ENCODE assay signal across 10 mouse cellular contexts in the genomic region with DNA sequence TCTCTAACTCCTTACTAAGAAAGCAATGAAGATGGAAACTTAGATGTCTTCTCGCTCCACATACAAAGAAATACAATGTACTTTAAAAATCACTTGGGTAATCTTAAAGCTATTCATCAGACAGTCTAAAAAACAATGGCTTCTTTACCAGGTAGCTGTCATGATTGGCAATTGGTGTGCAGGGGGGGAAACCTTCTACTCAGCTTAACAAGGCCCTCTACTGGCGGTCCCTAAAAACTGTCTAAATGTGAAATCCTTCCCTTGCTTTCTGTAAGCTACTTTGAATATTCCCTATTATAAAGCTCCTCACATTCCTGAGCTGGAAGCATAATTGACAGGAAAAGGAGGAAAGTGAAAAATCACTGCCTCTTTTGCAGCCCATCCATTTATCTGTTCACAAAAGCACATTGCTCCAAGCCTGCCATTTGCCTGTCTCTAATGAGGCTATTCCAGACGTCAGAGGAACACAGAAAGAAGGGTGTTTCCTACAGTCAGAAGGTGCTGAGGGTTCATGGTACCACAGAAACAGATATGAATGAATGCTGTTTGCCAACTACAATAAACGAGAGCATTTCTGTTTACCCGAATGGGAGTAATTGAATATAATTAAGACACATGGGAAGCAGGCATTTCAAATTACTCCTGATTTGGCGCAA.
DNase-seq lines count a peak whose midpoint lies in the region; ATAC-seq and TF ChIP-seq lines count a peak whose summit lies in the region.
"Had no signal": no experiment of that assay in that cellular context is flagged by ENCODE, and none has a peak within 500 bp of the region (broad histone marks: within the 10 kb centered on the region; RNA-seq: fewer than 3 reads in every experiment).

No protein-coding gene starts in this region.

- no peaks in the 10 kb centered on the region for H3K36me3 ChIP-seq in heart, adult 2 months (ENCODE audit: control insufficient read depth, insufficient read depth, low read length)
- no peaks in the 10 kb centered on the region for H3K36me3 ChIP-seq in ES-E14 (ENCODE audit: control insufficient read depth, insufficient read depth, low read length, poor library complexity, severe bottlenecking)
- H3K36me3 ChIP-seq in intestine, embryonic 15.5 days: no peaks in the 10 kb centered on the region
- H3K36me3 ChIP-seq: G1E; limb, embryonic 13.5 days had no signal

- H3K4me2 ChIP-seq in intestine, embryonic 15.5 days (replicated peaks): no peak overlapping the region
- H3K4me2 ChIP-seq: limb, embryonic 13.5 days had no signal

- peaks cover 1% of the 10 kb centered on the region; the same call in 1 of the 2 replicates for H3K4me1 ChIP-seq in heart, adult 2 months (ENCODE audit: control insufficient read depth, insufficient read depth, low read length)
- H3K4me1 ChIP-seq in ES-E14 (ENCODE audit: control insufficient read depth in 2 of 2, insufficient read depth in 2 of 2, low read length in 2 of 2, poor library complexity in 1 of 2): no peaks in the 10 kb centered on the region
- no peaks in the 10 kb centered on the region for H3K4me1 ChIP-seq in intestine, embryonic 15.5 days (replicated peaks)

- 71% methylated on average over 6 of the region's 6 CpGs for WGBS in heart, adult 2 months
- WGBS in intestine, embryonic 15.5 days: 57% methylated on average over 6 of the region's 6 CpGs

- no peak for DNase-seq in heart, adult 2 months
- DNase-seq in heart, postnatal 4 days: no peak
- peak; percentile 16 for DNase-seq in ES-E14 (ENCODE audit: low read depth, low spot score)
- peak; percentile 38 for DNase-seq in cerebellum, postnatal 14 days
- DNase-seq in retina, postnatal 1 day: peak; percentile 50
- DNase-seq in adipocyte (ENCODE audit: low spot score): no peak
- no peak for DNase-seq in spleen, adult 12 weeks (ENCODE audit: low spot score)

- no peaks in the 10 kb centered on the region for H3K79me2 ChIP-seq in heart, adult 2 months (replicated peaks; ENCODE audit: control insufficient read depth, insufficient read depth, low read length)

- no peaks in the 10 kb centered on the region for H3K27me3 ChIP-seq in heart, adult 2 months (ENCODE audit: control insufficient read depth, insufficient read depth, low read length)
- H3K27me3 ChIP-seq in intestine, embryonic 15.5 days (replicated peaks): no peaks in the 10 kb centered on the region

- no peaks in the 10 kb centered on the region for H3K9me3 ChIP-seq in ES-E14 (ENCODE audit: control insufficient read depth, insufficient read depth, low read depth, low read length)
- H3K9me3 ChIP-seq in intestine, embryonic 15.5 days: no peaks in the 10 kb centered on the region
- H3K9me3 ChIP-seq: limb, embryonic 13.5 days had no signal

- intact Hi-C loops in heart, adult 2 months (cut with DNase I): loop anchor here (10.0 kb wide), 1 partner anchor 292 kb away; no protein-coding TSS in a partner anchor

- H3K9ac ChIP-seq in heart, adult 2 months (ENCODE audit: low read depth, low read length): no peak overlapping the region
- H3K9ac ChIP-seq in ES-E14 (ENCODE audit: insufficient read depth, low read depth, low read length, poor library complexity, severe bottlenecking): no peak overlapping the region
- no peak overlapping the region for H3K9ac ChIP-seq in intestine, embryonic 15.5 days
- H3K9ac ChIP-seq: limb, embryonic 13.5 days had no signal

- TF ChIP-seq CTCF in heart, adult 2 months (IDR thresholded peaks at IDR 0.05): peak; percentile 67

- TF ChIP-seq POLR2A in heart, adult 2 months (IDR thresholded peaks at IDR 0.05; ENCODE audit: insufficient read depth, low read depth, low read length): no peak

- H3K4me3 ChIP-seq in heart, adult 2 months: no peak overlapping the region
- H3K4me3 ChIP-seq in ES-E14 (ENCODE audit: insufficient read depth in 1 of 2, low read depth in 1 of 2, low read length in 2 of 2, poor library complexity in 1 of 2, severe bottlenecking in 1 of 2): no peak overlapping the region
- H3K4me3 ChIP-seq in intestine, embryonic 15.5 days (replicated peaks): no peak overlapping the region
- H3K4me3 ChIP-seq: limb, embryonic 13.5 days had no signal

- in situ Hi-C loops in ES-E14 (cut with MboI; ENCODE audit: low sequenced_read_pairs in 2 of 2, unreplicated experiment in 2 of 2): no loop called here

- no peak overlapping the region for H3K27ac ChIP-seq in heart, adult 2 months
- no peak overlapping the region for H3K27ac ChIP-seq in ES-E14 (ENCODE audit: insufficient read depth, low read depth, low read length, poor library complexity, severe bottlenecking)
- H3K27ac ChIP-seq in intestine, embryonic 15.5 days: no peak overlapping the region
- H3K27ac ChIP-seq: limb, embryonic 13.5 days had no signal

- no peak for TF ChIP-seq EP300 in heart, adult 2 months (IDR thresholded peaks at IDR 0.05; ENCODE audit: insufficient read depth, low read depth, low read length)

- peak; percentile 37; the same call in 1 of the 2 replicates for ATAC-seq in intestine, embryonic 15.5 days

TF ChIP-seq in ES-E14, 5 proteins besides CTCF, POLR2A, EP300 and RAD21:
- TF ChIP-seq MAFK (IDR thresholded peaks at IDR 0.05; ENCODE audit: insufficient read depth, low read depth, low read length): no peak
- no peak for TF ChIP-seq ZC3H11A (IDR thresholded peaks at IDR 0.05; ENCODE audit: borderline replicate concordance, low read depth, low read length)
- TF ChIP-seq ZNF384 (IDR thresholded peaks at IDR 0.05; ENCODE audit: low read depth, low read length): no peak
- TF ChIP-seq CHD2 (IDR thresholded peaks at IDR 0.05; ENCODE audit: low read depth, low read length): no peak
- no peak for TF ChIP-seq HCFC1 (IDR thresholded peaks at IDR 0.05; ENCODE audit: borderline replicate concordance, insufficient read depth, low read length)

Comparison
In these comparisons a context has a peak if more than half of its experiments do, and no peak if none do; other contexts are left out.
1. DNase-seq: peak in ES-E14 (single experiment), cerebellum, postnatal 14 days (2 of 2) and retina, postnatal 1 day (single experiment); none in heart, adult 2 months (0 of 2), heart, postnatal 4 days (single experiment), adipocyte (single experiment) and spleen, adult 12 weeks (single experiment).